Mouse (Mus musculus): ENCODE measurements at regions not wholly inside any gene's neighbourhood (a gene's known extent, or its start where the extent isn't known, plus 50 kb on each side); places are given as distances from the start of the nearest gene placed in this dataset.

- TF ChIP-seq CTCF (IDR thresholded peaks at IDR 0.05; ENCODE audit: low read depth), result no peak
- no peak for TF ChIP-seq EP300 (IDR thresholded peaks at IDR 0.05; ENCODE audit: low read depth)
Observed at GRCm38 (mm10) chr15:67027751-67028150, 527.0 kb upstream of the Lrrc6 start.
